Mouse (Mus musculus): ENCODE data around the gene Aifm3. TPM values are rescaled to one million over a fixed set of nuclear protein-coding genes. Genes with fewer than 3 reads are reported as not detected.
"Not testable (repeated sequence)": the region's sequence is repeated elsewhere in the genome, so short reads cannot be mapped to it uniquely, and the experiment has no call there.

The Aifm3 gene
- polyA plus RNA-seq, 1 experiment from 2014 or later = 1.7 TPM

- Histone ChIP-seq H3K9me3 (ENCODE audit: control insufficient read depth, low read length) (no peaks in the 10 kb centered on the region), H3K4me1 (ENCODE audit: control insufficient read depth, insufficient read depth, low read length) (no peaks in the 10 kb centered on the region)
- no peak for ATAC-seq (ENCODE audit: low FRiP score, low TSS enrichment)
Observed at GRCm38 (mm10) chr16:17491154-17491553, 1.7 kb downstream of the Aifm3 start.

DNA sequence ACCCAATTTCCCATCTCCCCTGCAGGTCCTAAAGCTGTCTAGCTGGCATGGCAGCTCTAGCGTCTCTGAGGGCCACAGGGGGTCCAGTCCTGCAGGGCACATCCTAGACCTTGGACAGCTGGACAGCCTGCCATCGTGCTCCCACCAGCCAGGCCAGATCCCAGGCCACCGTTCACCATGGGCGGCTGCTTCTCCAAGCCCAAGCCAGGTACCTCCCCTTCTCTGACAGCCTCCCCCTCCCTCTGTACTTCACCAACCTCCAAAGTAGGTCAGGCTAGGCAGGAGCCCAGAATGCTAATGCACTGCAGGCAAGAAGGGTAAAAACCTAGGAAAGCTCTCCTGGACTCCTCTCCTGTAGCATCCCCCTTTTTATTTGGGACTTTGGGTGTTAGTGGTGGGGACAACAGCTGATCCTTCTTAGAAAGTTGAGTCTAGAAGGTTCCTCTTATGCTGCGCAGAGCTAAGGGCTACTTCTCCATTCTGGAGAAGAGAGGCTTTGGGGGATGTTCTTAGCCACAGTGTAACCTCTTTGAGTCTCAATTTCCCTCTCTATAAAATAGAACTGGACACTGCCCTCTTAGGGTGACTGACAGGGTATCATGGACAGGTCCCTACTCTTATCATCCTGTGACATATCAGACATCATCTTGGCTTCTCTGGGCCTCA lies 2.6 kb downstream of the Aifm3 start:
- no peak overlapping the region for H3K9ac ChIP-seq (ENCODE audit: low read depth, low read length)
- no peaks in the 10 kb centered on the region; the same call in 1 of the 2 replicates for H3K36me3 ChIP-seq (ENCODE audit: control insufficient read depth, insufficient read depth, low read length)
- peaks cover 4% of the 10 kb centered on the region; the same call in 1 of the 2 replicates for H3K4me1 ChIP-seq (ENCODE audit: control insufficient read depth, insufficient read depth, low read length)
- no peak overlapping the region for H3K4me2 ChIP-seq (replicated peaks; ENCODE audit: low read depth, low read length)
- H3K27me3 ChIP-seq (ENCODE audit: control insufficient read depth, insufficient read depth, low read length) = peaks cover 7% of the 10 kb centered on the region; the same call in 1 of the 2 replicates
- no peak overlapping the region for H3K4me3 ChIP-seq (ENCODE audit: low read length)
- no peak for ATAC-seq (ENCODE audit: low FRiP score, low TSS enrichment)
- no peak overlapping the region for H3K27ac ChIP-seq (ENCODE audit: low read depth, low read length)
- WGBS = 62% methylated on average over 5 of the region's 5 CpGs
- no peaks in the 10 kb centered on the region for H3K9me3 ChIP-seq (ENCODE audit: control insufficient read depth, low read length)

More at GRCm38 (mm10) chr16:17491154-17491553, 1.7 kb downstream of the Aifm3 start:
- H3K27ac ChIP-seq (ENCODE audit: low read depth, low read length) = no peak overlapping the region
- H3K27me3 ChIP-seq (ENCODE audit: control insufficient read depth, insufficient read depth, low read length) = peaks cover 7% of the 10 kb centered on the region; the same call in 1 of the 2 replicates
- H3K9ac ChIP-seq (ENCODE audit: low read depth, low read length) = no peak overlapping the region
- H3K4me3 ChIP-seq (ENCODE audit: low read length) = no peak overlapping the region
- no peak overlapping the region for H3K4me2 ChIP-seq (replicated peaks; ENCODE audit: low read depth, low read length)
- 80% methylated on average over 5 of the region's 5 CpGs for WGBS
- no peaks in the 10 kb centered on the region; the same call in 1 of the 2 replicates for H3K36me3 ChIP-seq (ENCODE audit: control insufficient read depth, insufficient read depth, low read length)

DNA sequence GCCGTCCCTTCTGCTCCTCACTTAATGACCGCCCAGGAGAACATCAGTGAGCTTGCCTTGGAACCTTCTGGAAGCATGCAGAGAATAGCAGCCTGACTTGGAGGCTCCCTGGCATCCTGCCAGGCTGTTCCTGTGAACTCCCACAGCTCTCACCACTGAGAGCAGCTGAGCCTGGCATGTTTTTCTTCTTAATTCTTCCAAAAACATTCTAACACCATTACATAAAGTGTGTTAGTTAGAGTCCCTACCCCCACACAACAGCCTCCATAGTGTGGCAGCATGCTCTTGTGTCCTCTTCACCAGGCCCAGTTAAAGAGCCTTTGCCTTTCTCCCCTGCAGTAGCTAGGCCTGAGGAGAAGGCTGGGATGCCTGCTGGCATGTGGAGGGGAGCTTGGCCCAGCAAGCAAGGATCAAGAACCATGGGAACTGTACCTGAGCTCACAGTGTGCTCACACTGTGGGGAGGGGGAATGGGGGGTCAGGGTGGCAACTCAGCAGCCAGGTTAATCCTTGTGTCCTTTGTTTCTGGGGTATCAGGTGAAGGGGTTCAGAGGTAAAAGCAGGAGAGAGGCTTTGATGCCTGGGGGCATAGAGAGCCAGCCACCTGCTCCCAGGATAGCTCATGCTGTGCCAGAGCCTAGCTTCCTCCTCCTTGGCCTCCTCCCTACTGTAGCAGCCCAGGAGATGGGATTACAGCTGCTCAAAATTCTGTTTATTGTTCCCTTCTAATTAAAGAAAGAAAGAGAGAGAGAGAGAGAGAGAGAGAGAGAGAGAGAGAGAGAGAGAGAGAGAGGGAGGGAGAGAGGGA lies 7.3 kb downstream of the Aifm3 start:
- no peak for ATAC-seq (ENCODE audit: low FRiP score, low TSS enrichment)
- Histone ChIP-seq H3K4me2 (replicated peaks; ENCODE audit: low read depth, low read length) (no peak overlapping the region), H3K27ac (ENCODE audit: low read depth, low read length) (no peak overlapping the region), H3K9me3 (ENCODE audit: control insufficient read depth, low read length) (no peaks in the 10 kb centered on the region), H3K4me1 (ENCODE audit: control insufficient read depth, insufficient read depth, low read length) (peaks cover 4% of the 10 kb centered on the region; the same call in 1 of the 2 replicates), H3K4me3 (ENCODE audit: low read length) (no peak overlapping the region), H3K36me3 (ENCODE audit: control insufficient read depth, insufficient read depth, low read length) (no peaks in the 10 kb centered on the region), H3K9ac (ENCODE audit: low read depth, low read length) (no peak overlapping the region), H3K27me3 (ENCODE audit: control insufficient read depth, insufficient read depth, low read length) (no peaks in the 10 kb centered on the region)
- 65% methylated on average over 2 of the region's 2 CpGs for WGBS

DNA sequence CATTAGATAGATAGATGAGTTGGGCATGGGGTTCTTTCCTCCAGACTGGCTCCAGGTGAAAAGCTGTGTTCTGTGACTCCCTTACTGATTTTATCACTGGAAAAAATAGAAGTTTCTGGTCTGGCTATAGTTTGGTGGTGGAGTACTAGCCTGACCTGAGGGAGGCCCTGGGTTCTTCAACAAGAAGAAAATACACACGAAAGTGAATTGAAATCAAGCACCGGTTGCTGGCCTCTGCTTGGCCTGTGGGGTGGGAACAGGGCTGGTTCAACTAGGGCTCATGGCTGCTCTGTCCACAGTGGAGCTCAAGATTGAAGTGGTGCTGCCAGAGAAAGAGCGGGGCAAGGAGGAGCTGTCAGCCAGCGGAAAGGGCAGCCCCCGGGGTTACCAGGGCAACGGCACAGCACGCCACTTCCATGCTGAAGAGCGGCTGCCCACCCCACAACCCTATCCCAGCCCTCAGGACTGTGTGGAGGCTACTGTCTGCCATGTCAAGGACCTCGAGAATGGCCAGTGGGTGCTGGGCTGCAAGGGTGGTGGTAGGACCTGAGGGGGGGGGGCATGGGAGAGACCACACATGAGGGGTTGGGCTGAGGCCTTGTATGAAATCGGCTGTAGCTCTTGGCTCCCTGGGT lies 10.0 kb downstream of the Aifm3 start:
- Histone ChIP-seq H3K4me3 (ENCODE audit: low read length) (no peak overlapping the region), H3K9ac (ENCODE audit: low read depth, low read length) (no peak overlapping the region), H3K27ac (ENCODE audit: low read depth, low read length) (no peak overlapping the region), H3K4me1 (ENCODE audit: control insufficient read depth, insufficient read depth, low read length) (peaks cover 4% of the 10 kb centered on the region; the same call in 1 of the 2 replicates), H3K4me2 (replicated peaks; ENCODE audit: low read depth, low read length) (no peak overlapping the region), H3K27me3 (ENCODE audit: control insufficient read depth, insufficient read depth, low read length) (no peaks in the 10 kb centered on the region), H3K9me3 (ENCODE audit: control insufficient read depth, low read length) (no peaks in the 10 kb centered on the region), H3K36me3 (ENCODE audit: control insufficient read depth, insufficient read depth, low read length) (no peaks in the 10 kb centered on the region)
- 37% methylated on average over 9 of the region's 10 CpGs for WGBS
- ATAC-seq (ENCODE audit: low FRiP score, low TSS enrichment) = no peak

GRCm38 (mm10) chr16:17502681-17503080 lies 13.3 kb downstream of the Aifm3 start:
- Histone ChIP-seq H3K4me2 (replicated peaks; ENCODE audit: low read depth, low read length) (no peak overlapping the region), H3K9ac (ENCODE audit: low read depth, low read length) (no peak overlapping the region), H3K36me3 (ENCODE audit: control insufficient read depth, insufficient read depth, low read length) (no peaks in the 10 kb centered on the region), H3K4me3 (ENCODE audit: low read length) (no peak overlapping the region), H3K27ac (ENCODE audit: low read depth, low read length) (no peak overlapping the region), H3K27me3 (ENCODE audit: control insufficient read depth, insufficient read depth, low read length) (no peaks in the 10 kb centered on the region), H3K9me3 (ENCODE audit: control insufficient read depth, low read length) (no peaks in the 10 kb centered on the region), H3K4me1 (ENCODE audit: control insufficient read depth, insufficient read depth, low read length) (no peaks in the 10 kb centered on the region)
- WGBS = 82% methylated on average over 4 of the region's 4 CpGs
- ATAC-seq (ENCODE audit: low FRiP score, low TSS enrichment) = no peak

- 82% methylated on average over 5 of the region's 5 CpGs for WGBS
- Histone ChIP-seq H3K4me2 (replicated peaks; ENCODE audit: low read depth, low read length) (no peak overlapping the region), H3K9me3 (ENCODE audit: control insufficient read depth, low read length) (no peaks in the 10 kb centered on the region), H3K27me3 (ENCODE audit: control insufficient read depth, insufficient read depth, low read length) (no peaks in the 10 kb centered on the region), H3K4me3 (ENCODE audit: low read length) (no peak overlapping the region), H3K36me3 (ENCODE audit: control insufficient read depth, insufficient read depth, low read length) (peaks cover 4% of the 10 kb centered on the region; the same call in 1 of the 2 replicates), H3K27ac (ENCODE audit: low read depth, low read length) (no peak overlapping the region), H3K9ac (ENCODE audit: low read depth, low read length) (no peak overlapping the region), H3K4me1 (ENCODE audit: control insufficient read depth, insufficient read depth, low read length) (peaks cover 7% of the 10 kb centered on the region)
- ATAC-seq (ENCODE audit: low FRiP score, low TSS enrichment) = no peak
Observed at GRCm38 (mm10) chr16:17507018-17507552, 17.7 kb downstream of the Aifm3 start.

DNA sequence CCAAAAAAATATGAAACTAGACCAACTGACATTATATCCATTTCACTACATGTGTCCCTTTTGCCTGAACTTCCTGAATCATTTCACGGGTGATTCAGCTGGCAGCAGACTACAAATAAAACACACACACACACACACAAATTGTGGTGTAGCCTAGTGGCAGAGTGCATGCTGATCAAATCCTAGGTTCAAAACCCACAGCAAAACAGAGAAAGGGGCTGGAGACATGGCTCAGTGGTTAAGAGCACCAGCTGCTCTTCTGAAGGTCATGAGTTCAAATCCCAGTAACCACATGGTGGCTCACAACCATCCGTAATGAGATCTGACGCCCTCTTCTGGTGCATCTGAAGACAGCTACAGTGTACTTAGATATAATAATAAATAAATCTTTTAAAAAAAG lies 18.6 kb downstream of the Aifm3 start:
- H3K4me1 ChIP-seq (ENCODE audit: control insufficient read depth, insufficient read depth, low read length); H3K9me3 ChIP-seq (ENCODE audit: control insufficient read depth, low read length); ATAC-seq (ENCODE audit: low FRiP score, low TSS enrichment); H3K27me3 ChIP-seq (ENCODE audit: control insufficient read depth, insufficient read depth, low read length); H3K27ac ChIP-seq (ENCODE audit: low read depth, low read length): not testable (repeated sequence)
- 30% methylated on average over 3 of the region's 3 CpGs for WGBS
- H3K36me3 ChIP-seq (ENCODE audit: control insufficient read depth, insufficient read depth, low read length) = peaks cover 12% of the 10 kb centered on the region; the same call in 1 of the 2 replicates
- H3K4me3 ChIP-seq (ENCODE audit: low read length) = peak overlapping the region; percentile 63
- H3K4me2 ChIP-seq (replicated peaks; ENCODE audit: low read depth, low read length) = peak overlapping the region; percentile 61
- H3K9ac ChIP-seq (ENCODE audit: low read depth, low read length) = peak overlapping the region; percentile 75

- peak within 1 kb of the TSS; percentile 61 for H3K4me2 ChIP-seq (replicated peaks; ENCODE audit: low read depth, low read length)
- WGBS = 1% methylated on average over 50 of the region's 50 CpGs
- H3K9ac ChIP-seq (ENCODE audit: low read depth, low read length) = peak within 1 kb of the TSS; percentile 75
- H3K27ac ChIP-seq (ENCODE audit: low read depth, low read length) = peak within 1 kb of the TSS; percentile 68; the same call in 1 of the 2 replicates
- peak; percentile 98 for ATAC-seq (ENCODE audit: low FRiP score, low TSS enrichment)
- peak within 1 kb of the TSS; percentile 63 for H3K4me3 ChIP-seq (ENCODE audit: low read length)
- H3K9me3 ChIP-seq (ENCODE audit: control insufficient read depth, low read length) = no peaks in the 10 kb centered on the region
- H3K36me3 ChIP-seq (ENCODE audit: control insufficient read depth, insufficient read depth, low read length) = peaks cover 18% of the 10 kb centered on the region
- no peaks in the 10 kb centered on the region for H3K27me3 ChIP-seq (ENCODE audit: control insufficient read depth, insufficient read depth, low read length)
- peaks cover 7% of the 10 kb centered on the region for H3K4me1 ChIP-seq (ENCODE audit: control insufficient read depth, insufficient read depth, low read length)
Observed at GRCm38 (mm10) chr16:17508546-17509239, 19.3 kb downstream of the Aifm3 start, which contains the start of gene Lztr1. Lztr1 (plus strand) TSS chr16:17508688.

Data from kidney, embryonic 14.5 days (tissue).